Mouse (Mus musculus): ENCODE results near the gene Ryr1.

- no peak for TF ChIP-seq CTCF (IDR thresholded peaks at IDR 0.05)
- no peak for TF ChIP-seq EP300 (IDR thresholded peaks at IDR 0.05)
Observed at GRCm38 (mm10) chr7:28993402-28993801, 131.6 kb downstream of the Ryr1 start.

Data from lung, postnatal 0 days (tissue).